Mouse (Mus musculus) forebrain, embryonic 15.5 days (tissue): Measurements from ENCODE around the gene Hist1h2bq. TPM values are rescaled to one million over a fixed set of nuclear protein-coding genes. Genes with fewer than 3 reads are reported as not detected.
A peak's percentile ranks its signal among the peaks of the same experiment; 100 is the strongest.
"Not testable (repeated sequence)": the region's sequence is repeated elsewhere in the genome, so short reads cannot be mapped to it uniquely, and the experiment has no call there.

Experiments
- ATAC-seq: fragments of 200-750 bp; cut with Nextera tagmentation; replicated peaks from 2 replicates; pipeline ENCODE4 v1.8.0; 2017; ENCODE audit warnings: mild to moderate bottlenecking, moderate TSS enrichment, moderate library complexity
- H3K27ac ChIP-seq: fragments of 300-500 bp; sonication (generic); replicated peaks from 2 replicates; pipeline ENCODE4 v1.5.1; 2015; ENCODE audit warnings: mild to moderate bottlenecking, inconsistent platforms
- H3K27me3 ChIP-seq: fragments of 300-500 bp; sonication (generic); 2 replicates; pipeline ENCODE4 v1.6.1; 2015; ENCODE audit warnings: inconsistent platforms
- H3K36me3 ChIP-seq: fragments of 300-500 bp; sonication (generic); 2 replicates; pipeline ENCODE4 v1.6.1; 2015; ENCODE audit warnings: mild to moderate bottlenecking, inconsistent platforms
- H3K4me1 ChIP-seq: fragments of 300-500 bp; sonication (generic); 2 replicates; pipeline ENCODE4 v1.6.1; 2015; ENCODE audit warnings: inconsistent platforms
- H3K4me2 ChIP-seq: fragments of 300-500 bp; sonication (generic); replicated peaks from 2 replicates; pipeline ENCODE4 v1.6.1; 2015; ENCODE audit warnings: mild to moderate bottlenecking, inconsistent platforms
- H3K4me3 ChIP-seq: fragments of 300-500 bp; sonication (generic); 2 replicates; pipeline ENCODE4 v1.5.1; 2015; ENCODE audit warnings: mild to moderate bottlenecking, inconsistent platforms
- H3K9ac ChIP-seq: fragments of 300-500 bp; sonication (generic); replicated peaks from 2 replicates; pipeline ENCODE4 v1.6.1; 2015; ENCODE audit warnings: mild to moderate bottlenecking, inconsistent platforms
- H3K9me3 ChIP-seq: fragments of 300-500 bp; sonication (generic); 2 replicates; pipeline ENCODE4 v1.6.1; 2016; ENCODE audit warnings: inconsistent platforms
- WGBS: fragments of 180-500 bp; shearing (Covaris S2); methylation state at CpG from one replicate; pipeline ENCODE4 v1.1.7; 2015; ENCODE audit warnings: mixed read lengths; 5-methylcytosine and 5-hydroxymethylcytosine counted together
- polyA plus RNA-seq: library from polyadenylated mRNA; unstranded; fragments of >200 nt; fragmentation: Nextera tagmentation; extraction: Ambion mirVana; gene quantifications from 2 replicates; pipeline ENCODE4 v1.2.1, GENCODE M21; 2015

The Hist1h2bq gene
- polyA plus RNA-seq, 1 experiment from 2014 or later = 12.2 TPM

GRCm38 (mm10) chr13:21786189-21786898 is 23.7 kb downstream of the Hist1h2bq start:
- peak overlapping the region; percentile 57 for H3K4me2 ChIP-seq
- H3K4me3 ChIP-seq = peak overlapping the region; percentile 42
- H3K27ac ChIP-seq = peak overlapping the region; percentile 87
- H3K27me3 ChIP-seq = no peaks in the 10 kb centered on the region
- ATAC-seq = no peak
- no peaks in the 10 kb centered on the region for H3K9me3 ChIP-seq
- WGBS = 2% methylated on average over 8 of the region's 8 CpGs
- peaks cover 43% of the 10 kb centered on the region for H3K4me1 ChIP-seq
- no peaks in the 10 kb centered on the region for H3K36me3 ChIP-seq
- H3K9ac ChIP-seq = peak overlapping the region; percentile 49

GRCm38 (mm10) chr13:21784311-21784710 is 25.7 kb downstream of the Hist1h2bq start:
- no peaks in the 10 kb centered on the region for H3K27me3 ChIP-seq
- no peak for ATAC-seq
- no peaks in the 10 kb centered on the region for H3K36me3 ChIP-seq
- H3K4me3 ChIP-seq = no peak overlapping the region
- WGBS = 19% methylated on average over 6 of the region's 6 CpGs
- peaks cover 57% of the 10 kb centered on the region for H3K4me1 ChIP-seq
- H3K9me3 ChIP-seq = no peaks in the 10 kb centered on the region
- H3K9ac ChIP-seq = peak overlapping the region; percentile 26; the same call in 1 of the 2 replicates
- H3K4me2 ChIP-seq = peak overlapping the region; percentile 77
- H3K27ac ChIP-seq = peak overlapping the region; percentile 88

- ATAC-seq = no peak
- no peaks in the 10 kb centered on the region for H3K36me3 ChIP-seq
- peak overlapping the region; percentile 88 for H3K27ac ChIP-seq
- under 1% methylated on average over 9 of the region's 9 CpGs for WGBS
- no peaks in the 10 kb centered on the region for H3K9me3 ChIP-seq
- H3K9ac ChIP-seq = peak overlapping the region; percentile 26; the same call in 1 of the 2 replicates
- H3K4me1 ChIP-seq = peaks cover 59% of the 10 kb centered on the region
- H3K4me2 ChIP-seq = peak overlapping the region; percentile 77
- H3K4me3 ChIP-seq = peak overlapping the region; percentile 46
- no peaks in the 10 kb centered on the region for H3K27me3 ChIP-seq
These were observed 26.2 kb downstream of the Hist1h2bq start for GRCm38 (mm10) chr13:21783734-21784161.

DNA sequence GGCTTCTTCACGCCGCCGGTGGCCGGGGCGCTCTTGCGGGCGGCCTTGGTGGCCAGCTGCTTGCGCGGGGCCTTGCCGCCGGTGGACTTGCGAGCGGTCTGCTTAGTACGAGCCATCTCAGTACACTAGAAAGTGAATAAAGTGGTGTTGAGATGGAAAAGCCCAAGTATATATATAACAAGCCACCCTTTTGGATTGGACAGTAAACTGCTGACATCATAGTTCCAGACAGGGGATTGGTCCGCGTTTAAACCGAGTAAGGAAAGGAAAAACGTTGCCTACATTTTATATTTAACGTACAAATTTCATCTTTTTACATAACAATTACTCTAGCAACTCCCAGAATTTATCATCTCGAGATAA is 26.8 kb downstream of the Hist1h2bq start, which contains the start of gene Hist1h3i:
Gene Hist1h3i (minus strand): TSS at position 116 of the 363 bp plus-strand sequence.
- H3K9me3 ChIP-seq = no peaks in the 10 kb centered on the region
- peak; percentile 79 for ATAC-seq

DNA sequence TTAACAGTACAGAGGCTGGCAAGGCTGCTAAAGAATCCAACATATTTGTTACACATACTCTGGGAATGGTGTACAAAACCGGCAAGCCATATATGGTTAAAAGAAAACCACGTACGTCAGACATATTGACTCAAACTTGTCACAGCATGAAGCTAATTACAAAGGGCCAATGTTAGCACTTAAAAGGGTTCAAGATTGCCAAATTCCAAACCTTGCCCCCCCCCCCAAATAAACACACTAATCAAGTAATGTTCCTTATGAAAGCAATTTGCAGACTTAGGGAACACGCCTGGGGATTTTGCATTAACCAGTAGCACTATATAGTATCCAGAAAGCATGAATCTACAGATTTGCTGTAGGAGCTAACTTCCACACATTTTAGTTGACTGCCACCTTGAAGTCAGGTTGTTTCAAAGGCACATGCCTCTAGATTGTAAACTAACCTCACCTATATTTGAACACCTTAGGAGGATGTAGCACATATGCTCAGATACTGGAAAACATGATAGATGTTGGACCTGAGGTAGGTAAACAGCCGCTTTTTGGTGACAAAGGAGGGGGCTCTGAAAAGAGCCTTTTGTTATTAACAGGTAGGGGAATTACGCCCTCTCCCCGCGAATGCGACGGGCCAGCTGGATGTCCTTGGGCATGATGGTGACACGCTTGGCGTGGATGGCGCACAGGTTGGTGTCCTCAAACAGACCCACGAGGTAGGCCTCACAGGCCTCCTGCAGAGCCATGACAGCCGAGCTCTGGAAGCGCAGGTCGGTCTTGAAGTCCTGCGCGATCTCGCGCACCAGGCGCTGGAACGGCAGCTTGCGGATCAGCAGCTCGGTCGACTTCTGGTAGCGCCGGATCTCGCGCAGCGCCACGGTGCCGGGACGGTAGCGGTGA is 27.4 kb downstream of the Hist1h2bq start:
- not testable (repeated sequence) for H3K27me3 ChIP-seq, ATAC-seq, H3K36me3 ChIP-seq, H3K9me3 ChIP-seq
- Histone ChIP-seq H3K4me2 (peak overlapping the region; percentile 77), H3K27ac (peak overlapping the region; percentile 88), H3K9ac (peak overlapping the region; percentile 67), H3K4me1 (peaks cover 57% of the 10 kb centered on the region), H3K4me3 (peak overlapping the region; percentile 46)
- under 1% methylated on average over 23 of the region's 35 CpGs for WGBS

More for the DNA sequence above, 26.8 kb downstream of the Hist1h2bq start, which contains the start of gene Hist1h3i:
- Histone ChIP-seq H3K4me2 (peak within 1 kb of the TSS; percentile 77), H3K4me3 (peak within 1 kb of the TSS; percentile 46), H3K9ac (peak within 1 kb of the TSS; percentile 67), H3K4me1 (peaks cover 59% of the 10 kb centered on the region), H3K36me3 (no peaks in the 10 kb centered on the region), H3K27ac (peak within 1 kb of the TSS; percentile 88), H3K27me3 (no peaks in the 10 kb centered on the region)
- WGBS = 0% methylated on average over 17 of the region's 20 CpGs

DNA sequence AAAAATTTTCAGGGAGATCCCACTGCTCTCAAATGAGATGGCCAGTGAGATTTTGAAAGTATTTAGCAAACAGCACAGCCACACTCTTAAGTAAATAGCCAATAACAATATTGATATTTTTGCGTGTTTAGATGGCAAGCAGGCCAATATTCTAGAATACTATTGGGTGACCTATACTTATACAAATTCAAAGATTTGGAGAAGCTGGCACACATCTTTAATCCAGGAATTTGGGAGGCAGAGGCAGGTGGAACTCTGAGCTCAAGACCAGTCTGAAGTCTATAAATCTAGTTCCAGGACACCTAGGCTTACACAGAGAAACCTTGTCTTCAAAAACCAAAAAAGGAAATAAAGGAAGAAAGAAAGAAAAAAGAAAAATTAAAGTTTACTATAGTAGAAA is 28.4 kb downstream of the Hist1h2bq start:
- Histone ChIP-seq H3K9me3 (no peaks in the 10 kb centered on the region), H3K36me3 (no peaks in the 10 kb centered on the region), H3K4me2 (no peak overlapping the region), H3K27me3 (no peaks in the 10 kb centered on the region), H3K4me1 (peaks cover 56% of the 10 kb centered on the region), H3K9ac (no peak overlapping the region), H3K27ac (no peak overlapping the region), H3K4me3 (no peak overlapping the region)
- 95% methylated on average over 1 of the region's 1 CpGs for WGBS
- no peak for ATAC-seq

GRCm38 (mm10) chr13:21781021-21781555 is 28.9 kb downstream of the Hist1h2bq start:
- Histone ChIP-seq H3K9ac (no peak overlapping the region), H3K4me2 (peak overlapping the region; percentile 84), H3K27ac (peak overlapping the region; percentile 89), H3K36me3 (no peaks in the 10 kb centered on the region), H3K27me3 (no peaks in the 10 kb centered on the region), H3K9me3 (no peaks in the 10 kb centered on the region), H3K4me1 (peaks cover 51% of the 10 kb centered on the region), H3K4me3 (peak overlapping the region; percentile 50; the same call in 1 of the 2 replicates)
- WGBS = 39% methylated on average over 6 of the region's 6 CpGs
- no peak for ATAC-seq

DNA sequence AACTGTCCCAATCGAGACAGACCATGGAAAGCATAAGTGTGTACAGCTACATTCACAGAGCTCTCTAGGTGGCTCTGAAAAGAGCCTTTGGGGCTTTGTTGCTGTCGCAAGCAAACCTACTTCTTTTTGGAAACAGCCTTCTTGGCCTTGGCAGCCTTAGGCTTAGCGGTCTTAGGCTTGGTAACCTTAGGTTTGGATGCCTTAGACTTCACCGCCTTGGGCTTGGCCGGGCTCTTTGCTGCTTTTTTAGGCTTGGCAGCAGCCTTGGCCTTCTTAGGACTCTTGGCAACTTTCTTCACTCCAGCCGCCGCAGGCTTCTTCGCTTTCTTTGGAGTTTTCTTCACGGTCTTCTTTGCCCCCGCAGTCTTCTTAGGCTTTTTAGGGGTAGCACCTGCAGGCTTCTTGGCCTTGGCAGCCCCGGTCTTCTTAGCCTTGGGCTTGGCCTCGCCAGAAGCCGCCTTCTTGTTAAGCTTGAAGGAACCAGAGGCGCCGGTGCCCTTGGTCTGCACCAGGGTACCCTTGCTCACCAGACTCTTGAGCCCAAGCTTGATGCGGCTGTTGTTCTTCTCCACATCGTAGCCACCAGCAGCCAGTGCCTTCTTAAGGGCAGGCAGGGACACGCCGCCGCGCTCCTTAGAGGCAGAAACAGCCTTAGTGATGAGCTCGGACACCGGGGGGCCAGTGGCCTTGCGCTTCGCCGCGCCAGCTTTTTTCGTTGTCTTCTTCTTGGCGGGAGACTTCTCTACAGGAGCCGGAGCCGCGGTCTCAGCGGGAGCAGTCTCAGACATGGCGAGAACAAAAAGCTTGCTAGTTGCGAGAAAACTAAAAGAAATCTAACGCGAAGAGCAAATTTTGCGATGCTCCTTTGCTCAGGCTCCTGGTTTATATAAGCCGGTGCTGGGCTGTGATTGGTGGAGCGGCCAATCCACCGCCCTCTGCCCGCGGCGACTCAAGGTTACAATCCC is 29.9 kb downstream of the Hist1h2bq start, which contains the start of gene Hist1h1b:
Gene Hist1h1b (minus strand): TSS at position 859 of the 965 bp plus-strand sequence.
- Histone ChIP-seq H3K9me3 (no peaks in the 10 kb centered on the region), H3K27me3 (no peaks in the 10 kb centered on the region), H3K27ac (peak within 1 kb of the TSS; percentile 89), H3K4me3 (peak within 1 kb of the TSS; percentile 50), H3K4me1 (peaks cover 44% of the 10 kb centered on the region), H3K36me3 (no peaks in the 10 kb centered on the region), H3K9ac (peak within 1 kb of the TSS; percentile 60), H3K4me2 (peak within 1 kb of the TSS; percentile 84)
- ATAC-seq = peak; percentile 6
- WGBS = under 1% methylated on average over 44 of the region's 44 CpGs

DNA sequence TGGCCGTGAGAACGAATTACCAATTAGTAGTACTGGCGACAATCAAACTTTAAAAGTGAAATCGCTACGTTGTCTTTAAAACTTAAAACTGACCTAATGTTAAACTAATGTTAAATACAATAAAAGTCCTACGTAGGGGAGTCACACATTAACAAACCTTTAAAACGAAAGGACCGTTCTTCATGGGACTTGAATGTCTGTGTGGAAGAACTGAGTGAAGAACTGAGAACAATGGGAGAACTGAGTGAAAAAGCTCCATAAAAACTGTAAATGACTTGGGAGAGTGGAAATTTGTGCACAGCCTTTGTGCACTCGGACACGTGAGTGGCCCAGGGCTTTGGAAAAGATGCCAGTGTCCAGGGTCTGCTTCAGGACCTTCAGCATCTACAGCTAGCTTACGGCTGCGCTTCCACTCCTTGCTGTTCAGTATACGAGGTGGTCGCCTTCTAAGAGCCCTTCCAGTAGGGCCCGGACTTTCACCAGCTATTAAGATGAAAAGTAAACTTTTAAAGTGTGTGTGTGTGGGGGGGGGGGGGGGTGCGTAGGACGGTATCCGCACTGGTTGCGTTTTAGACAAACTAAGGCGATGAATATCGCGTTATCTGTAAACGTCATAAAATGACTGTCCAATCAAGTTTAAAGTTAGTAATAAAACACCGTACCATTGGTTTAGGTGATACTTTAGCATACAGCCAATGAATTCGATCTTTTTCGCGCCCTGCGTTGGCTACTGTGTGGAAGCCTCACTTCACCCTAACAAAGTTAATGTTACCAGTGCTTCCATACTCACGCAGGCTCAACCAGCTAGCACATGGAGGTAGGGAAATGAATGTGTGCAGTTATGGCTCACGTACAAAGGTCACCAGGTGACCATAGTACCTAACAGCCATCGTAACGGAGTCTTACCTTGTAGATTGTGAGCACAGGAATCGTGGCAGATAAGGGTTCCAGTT is 30.9 kb downstream of the Hist1h2bq start:
- Histone ChIP-seq H3K4me1 (peaks cover 39% of the 10 kb centered on the region), H3K4me2 (peak overlapping the region; percentile 84), H3K9ac (peak overlapping the region; percentile 60), H3K27ac (peak overlapping the region; percentile 89), H3K27me3 (no peaks in the 10 kb centered on the region), H3K9me3 (no peaks in the 10 kb centered on the region), H3K4me3 (peak overlapping the region; percentile 50), H3K36me3 (no peaks in the 10 kb centered on the region)
- ATAC-seq = peak; percentile 95
- 3% methylated on average over 33 of the region's 33 CpGs for WGBS
